Mouse (Mus musculus): ENCODE measurements around the gene Ebpl. TPM values are rescaled to one million over a fixed set of nuclear protein-coding genes. Genes with fewer than 3 reads are reported as not detected.

Ebpl gene
- total and polyA plus RNA-seq, 3 experiments = 3.6 to 12.9 (median 4.8) TPM

DNA sequence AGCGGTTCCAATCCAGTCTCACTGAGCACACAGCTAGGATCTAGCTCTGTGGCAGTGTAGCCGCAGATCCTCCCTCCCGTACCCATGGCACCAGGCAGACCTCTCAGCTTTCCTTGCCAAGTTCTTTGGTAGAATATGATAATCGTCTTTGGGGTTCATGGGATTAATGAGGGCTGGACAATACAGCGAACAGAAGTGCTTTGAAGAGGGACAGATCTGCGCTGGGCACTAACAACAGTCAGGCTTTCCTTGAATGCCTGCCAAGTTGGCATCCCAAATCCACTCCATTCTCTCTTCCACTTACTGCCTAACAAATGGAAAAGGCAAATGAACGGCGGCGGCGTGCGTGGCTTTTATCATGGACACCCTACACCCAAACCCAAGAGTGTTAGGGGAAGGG lies 29.6 kb downstream of the Ebpl start:
- H3K27ac ChIP-seq (ENCODE audit: insufficient read depth, low read depth) = no peak overlapping the region
- no peak overlapping the region for H3K9ac ChIP-seq (ENCODE audit: insufficient read depth, low read depth)
- no peak for DNase-seq (ENCODE audit: extremely low read depth)
- in situ Hi-C loops (cut with MboI; ENCODE audit: low pct_ligation_motif_present, low pct_unique_long_range_greater_than_20kb, low sequenced_read_pairs) (loop anchor here (5.0 kb wide), 1 partner anchor 167 kb away; no protein-coding TSS in a partner anchor), dilution Hi-C loops (cut with MboI; ENCODE audit: extremely low pct_ligation_motif_present, extremely low pct_unique_long_range_greater_than_20kb, low sequenced_read_pairs) (no loop called here)
- H3K79me2 ChIP-seq (replicated peaks; ENCODE audit: control insufficient read depth, extremely low read depth, insufficient read depth, poor library complexity, severe bottlenecking) = no peaks in the 10 kb centered on the region
- H3K9me3 ChIP-seq (replicated peaks; ENCODE audit: low read length) = no peaks in the 10 kb centered on the region
- TF ChIP-seq EP300 (IDR thresholded peaks at IDR 0.05; ENCODE audit: low read length) (no peak), UBTF (IDR thresholded peaks at IDR 0.05; ENCODE audit: low read depth, low read length) (no peak), RCOR1 (conservative IDR thresholded peaks at IDR 0.05; ENCODE audit: low read depth, low read length) (no peak), SMC3 (IDR thresholded peaks at IDR 0.05; ENCODE audit: low read depth, low read length) (no peak), SIN3A (IDR thresholded peaks at IDR 0.05; ENCODE audit: low read length) (no peak), MAZ (IDR thresholded peaks at IDR 0.05; ENCODE audit: low read depth, low read length) (no peak), ZNF384 (IDR thresholded peaks at IDR 0.05; ENCODE audit: low read depth, low read length) (no peak), TBP (conservative IDR thresholded peaks at IDR 0.05; ENCODE audit: low read depth, low read length) (no peak), MXI1 (IDR thresholded peaks at IDR 0.05; ENCODE audit: low read depth, low read length) (no peak), ZC3H11A (IDR thresholded peaks at IDR 0.05; ENCODE audit: low read depth, low read length) (no peak), JUN (IDR thresholded peaks at IDR 0.05; ENCODE audit: insufficient read depth, low read depth, low read length) (no peak), CHD1 (IDR thresholded peaks at IDR 0.05; ENCODE audit: low read depth, low read length) (no peak), ZMIZ1 (IDR thresholded peaks at IDR 0.05; ENCODE audit: low read depth, low read length) (no peak), NELFE (IDR thresholded peaks at IDR 0.05; ENCODE audit: low read depth, low read length) (no peak), POLR2AphosphoS2 (IDR thresholded peaks at IDR 0.05; ENCODE audit: low read depth, low read length) (no peak), MAFK (IDR thresholded peaks at IDR 0.05; ENCODE audit: insufficient replicate concordance, low read length) (no peak)
- no peak overlapping the region for H3K4me2 ChIP-seq (ENCODE audit: insufficient read depth, low read depth, poor library complexity, severe bottlenecking)
- H3K27me3 ChIP-seq (replicated peaks) = no peaks in the 10 kb centered on the region
- peaks cover 3 to 21% of the 10 kb centered on the region in 2 experiments; a peak in 3 of 4 replicates for H3K4me1 ChIP-seq (ENCODE audit: control insufficient read depth in 1 of 2, insufficient read depth in 2 of 2)
- H3K36me3 ChIP-seq (replicated peaks in 1 of 2; ENCODE audit: control insufficient read depth in 1 of 2, insufficient read depth in 1 of 2, low read length in 1 of 2) = peaks cover 0 to 8% of the 10 kb centered on the region in 2 experiments
- no peak overlapping the region for H3K4me3 ChIP-seq (replicated peaks in 1 of 3; ENCODE audit: low read depth in 2 of 3, low read length in 2 of 3, poor library complexity in 1 of 3)

DNA sequence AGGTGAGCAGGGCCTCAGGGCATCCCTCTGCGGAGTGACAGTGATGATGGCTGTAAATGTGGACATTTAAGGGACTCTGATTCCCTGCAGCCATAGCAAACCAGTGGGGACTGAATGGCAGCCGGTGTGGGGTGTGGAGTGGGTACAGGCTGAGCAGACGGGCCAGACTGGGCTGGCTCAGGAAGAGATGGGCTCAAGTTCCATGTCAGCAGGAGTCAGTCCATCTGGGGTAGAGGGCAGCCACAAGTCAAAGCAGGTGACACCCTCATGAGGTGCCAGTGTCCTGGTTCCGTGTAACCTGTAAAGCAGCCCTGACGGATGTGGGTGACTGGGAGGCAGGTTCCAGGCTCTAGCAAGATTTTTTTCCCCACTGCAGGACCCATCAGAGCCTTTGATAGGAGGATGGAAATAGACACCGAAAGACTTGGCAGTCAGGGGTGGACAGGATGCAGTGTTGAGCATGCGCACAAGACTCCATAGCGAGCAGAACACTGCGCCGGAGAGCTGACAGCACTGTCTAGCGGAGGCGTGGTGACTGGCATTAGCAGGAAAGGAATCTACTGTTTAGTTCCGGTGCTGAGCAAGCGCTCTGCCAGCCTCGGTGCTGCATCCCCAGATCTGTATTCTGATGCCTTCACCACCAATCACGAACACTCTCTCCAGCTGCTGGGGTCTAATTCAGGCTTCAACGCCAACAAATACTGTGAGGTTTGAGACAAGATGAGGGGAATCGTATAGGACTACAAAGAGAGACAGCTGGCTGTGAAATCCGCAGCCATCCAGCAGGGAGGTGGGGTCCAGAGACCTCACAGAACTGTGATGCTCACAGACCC lies 32.4 kb downstream of the Ebpl start:
- H3K9ac ChIP-seq (ENCODE audit: insufficient read depth, low read depth) = no peak overlapping the region
- no peaks in the 10 kb centered on the region for H3K27me3 ChIP-seq (replicated peaks)
- DNase-seq (ENCODE audit: extremely low read depth) = peak; percentile 70

More for the DNA sequence above, 32.4 kb downstream of the Ebpl start:
- peaks cover 3 to 21% of the 10 kb centered on the region in 2 experiments; a peak in 3 of 4 replicates for H3K4me1 ChIP-seq (ENCODE audit: control insufficient read depth in 1 of 2, insufficient read depth in 2 of 2)
- H3K79me2 ChIP-seq (replicated peaks; ENCODE audit: control insufficient read depth, extremely low read depth, insufficient read depth, poor library complexity, severe bottlenecking) = no peaks in the 10 kb centered on the region
- no peak for TF ChIP-seq PAX5 (IDR thresholded peaks at IDR 0.05; ENCODE audit: low read length)
- TF ChIP-seq RCOR1 (conservative IDR thresholded peaks at IDR 0.05; ENCODE audit: low read depth, low read length) = no peak
- no peak for TF ChIP-seq POLR2AphosphoS2 (IDR thresholded peaks at IDR 0.05; ENCODE audit: low read depth, low read length)
- peak; percentile 75 for TF ChIP-seq NRF1 (IDR thresholded peaks at IDR 0.05; ENCODE audit: low read depth, low read length)
- no peak for TF ChIP-seq ETS1 (conservative IDR thresholded peaks at IDR 0.05; ENCODE audit: low read depth, low read length)
- no peak overlapping the region for H3K4me2 ChIP-seq (ENCODE audit: insufficient read depth, low read depth, poor library complexity, severe bottlenecking)
- H3K4me3 ChIP-seq (replicated peaks in 1 of 3; ENCODE audit: low read depth in 2 of 3, low read length in 2 of 3, poor library complexity in 1 of 3) = peak overlapping the region in 1 of 3 experiments; percentile 3
- dilution Hi-C loops (cut with MboI; ENCODE audit: extremely low pct_ligation_motif_present, extremely low pct_unique_long_range_greater_than_20kb, low sequenced_read_pairs) = no loop called here
- no peaks in the 10 kb centered on the region for H3K9me3 ChIP-seq (replicated peaks; ENCODE audit: low read length)
- H3K27ac ChIP-seq (ENCODE audit: insufficient read depth, low read depth) = no peak overlapping the region
- in situ Hi-C loops (cut with MboI; ENCODE audit: low pct_ligation_motif_present, low pct_unique_long_range_greater_than_20kb, low sequenced_read_pairs) = no loop called here
- H3K36me3 ChIP-seq (replicated peaks in 1 of 2; ENCODE audit: control insufficient read depth in 1 of 2, insufficient read depth in 1 of 2, low read length in 1 of 2) = no peaks in the 10 kb centered on the region

Data from CH12.LX (cell line).